Mouse (Mus musculus) ovary, adult 18-20 months (tissue): ENCODE data around the gene Lima1.

Experiments used
- DNase-seq: peaks from one replicate; pipeline ENCODE4 v3.0.0; 2022; ENCODE audit warnings: low spot score, mixed read lengths

Lima1 gene

DNA sequence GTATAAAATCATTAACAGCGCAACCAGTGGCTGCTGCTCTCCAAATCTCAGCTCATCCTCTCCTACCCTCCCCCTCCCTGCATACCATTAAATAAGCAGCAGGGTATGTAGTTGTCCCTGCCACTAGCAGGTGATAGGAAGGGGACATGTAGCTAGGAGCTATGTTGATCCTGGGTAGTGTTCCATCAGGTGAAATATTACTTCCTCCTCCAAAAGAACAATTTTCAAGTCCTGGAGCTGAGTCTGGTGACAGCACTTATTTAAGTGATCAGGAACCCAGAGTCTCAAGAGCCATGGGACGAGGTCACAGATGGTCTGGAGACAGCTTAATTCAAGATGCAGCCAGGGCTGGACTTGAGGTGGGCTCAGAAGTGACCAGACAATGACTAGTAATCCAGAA is 139.6 kb downstream of the Lima1 start:
- DNase-seq, result peak; percentile 100

DNA sequence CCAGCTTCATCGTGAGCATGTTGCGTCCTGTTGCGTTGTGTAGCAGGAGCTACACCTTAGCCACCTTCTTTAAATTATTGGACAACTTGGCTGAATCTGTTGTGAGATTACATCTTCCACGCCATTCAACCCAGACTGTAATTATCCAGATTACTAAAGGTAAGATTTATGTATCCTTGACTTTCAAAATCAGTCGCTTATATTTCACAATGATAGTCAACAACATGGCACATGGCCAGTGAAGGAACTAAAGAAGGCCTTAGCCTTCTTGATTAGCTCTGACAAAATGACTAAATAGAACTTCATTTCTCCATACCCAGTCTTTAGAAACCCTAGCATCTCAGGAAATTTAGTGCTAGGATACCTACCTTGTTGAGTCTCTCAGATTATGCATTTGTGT is 142.1 kb downstream of the Lima1 start:
- DNase-seq, result no peak

DNA sequence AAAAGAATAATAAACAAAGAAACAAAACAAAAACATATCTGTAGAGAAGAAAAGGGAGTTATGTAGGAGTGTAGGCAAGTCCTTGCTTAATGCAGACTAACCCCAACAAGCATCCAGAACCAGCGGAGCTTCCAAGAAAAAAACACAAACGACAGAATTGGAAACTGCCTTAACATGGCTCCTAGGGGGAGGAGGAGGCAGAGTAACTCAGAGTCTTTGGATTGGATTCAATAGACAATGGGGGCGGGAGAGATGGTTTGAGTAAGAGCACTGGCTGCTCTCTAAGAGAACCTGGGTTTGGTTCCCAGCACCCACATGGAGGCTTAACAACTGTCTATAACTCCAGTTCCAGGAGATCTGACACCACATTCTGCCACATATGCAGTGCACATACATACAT is 143.6 kb downstream of the Lima1 start:
- no peak for DNase-seq

DNA sequence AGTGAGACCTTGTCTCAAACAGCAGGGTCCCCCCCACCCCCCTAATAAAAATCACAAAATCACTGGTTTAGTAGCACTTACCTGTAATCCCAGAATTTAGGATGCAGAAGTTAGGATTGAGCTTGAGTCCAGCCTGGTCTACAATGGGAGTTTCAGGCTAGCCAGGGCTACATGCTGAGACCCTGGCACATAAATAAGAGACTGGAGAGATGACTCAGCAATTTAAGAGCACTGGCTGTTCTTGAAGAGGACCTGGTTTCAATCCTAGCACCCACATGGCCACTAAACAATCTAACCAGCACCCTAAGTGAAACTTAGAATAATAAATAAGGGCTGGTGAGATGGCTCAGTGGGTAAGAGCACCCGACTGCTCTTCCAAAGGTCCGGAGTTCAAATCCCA is 144.1 kb downstream of the Lima1 start:
- DNase-seq, result no peak

DNA sequence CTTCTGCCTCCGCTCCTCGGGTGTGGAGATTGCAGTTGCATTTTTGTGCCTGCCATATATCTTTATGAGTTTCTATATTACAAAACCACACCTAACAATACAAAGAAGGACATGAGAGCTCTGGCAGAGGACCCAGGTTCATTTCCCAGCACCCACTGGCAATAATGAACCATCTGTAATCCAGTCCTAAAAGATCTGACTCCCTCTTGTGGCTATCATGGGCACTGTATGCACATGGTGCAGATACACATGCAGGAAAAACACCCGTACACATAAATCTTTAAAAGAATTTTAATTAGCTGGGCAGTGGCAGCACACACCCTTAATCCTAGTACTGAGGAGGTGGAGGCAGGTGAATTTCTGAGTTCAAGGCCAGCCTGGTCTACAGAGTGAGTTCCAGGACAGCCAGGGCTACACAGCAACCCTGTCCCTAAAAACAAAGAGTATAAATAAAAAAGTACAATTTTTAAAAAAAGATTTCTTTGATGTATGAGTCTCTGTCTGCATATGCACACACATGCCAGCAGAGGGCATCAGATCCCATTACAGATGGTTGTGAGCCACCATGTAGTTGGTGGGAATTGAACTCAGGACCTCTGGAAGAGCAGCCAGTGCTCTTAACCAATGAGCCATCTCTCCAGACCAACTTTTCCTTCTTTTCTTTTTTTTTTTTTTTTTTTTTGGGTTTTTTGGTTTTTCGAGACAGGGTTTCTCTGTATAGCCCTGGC is 146.0 kb downstream of the Lima1 start:
- DNase-seq, result no peak
